Mouse (Mus musculus) ovary, postnatal 10 days (tissue): ENCODE measurements around the gene Lrrtm4.

Experiments
- DNase-seq: peaks from one replicate; pipeline ENCODE4 v3.0.0; 2022; ENCODE audit warnings: low spot score

The Lrrtm4 gene

DNA sequence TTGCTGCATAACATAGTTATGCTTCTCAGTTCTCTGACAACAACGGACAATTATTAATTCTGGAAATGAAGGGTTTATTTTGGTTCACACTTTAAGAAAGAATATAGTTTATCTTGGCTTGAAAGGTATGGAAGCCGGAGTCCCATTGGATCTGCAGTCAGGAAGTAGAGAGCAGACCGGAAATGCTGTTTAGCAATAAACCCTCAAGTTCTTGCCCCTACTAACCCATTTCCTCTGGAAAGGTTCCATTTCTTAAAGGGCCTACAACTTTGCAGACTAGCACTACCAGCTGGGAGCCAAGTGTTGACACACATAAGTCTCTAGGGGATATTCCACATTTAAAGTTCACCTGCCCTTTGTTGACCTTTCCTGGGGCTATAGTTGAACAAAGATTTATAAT lies 309.7 kb downstream of the Lrrtm4 start:
- DNase-seq, result no peak

DNA sequence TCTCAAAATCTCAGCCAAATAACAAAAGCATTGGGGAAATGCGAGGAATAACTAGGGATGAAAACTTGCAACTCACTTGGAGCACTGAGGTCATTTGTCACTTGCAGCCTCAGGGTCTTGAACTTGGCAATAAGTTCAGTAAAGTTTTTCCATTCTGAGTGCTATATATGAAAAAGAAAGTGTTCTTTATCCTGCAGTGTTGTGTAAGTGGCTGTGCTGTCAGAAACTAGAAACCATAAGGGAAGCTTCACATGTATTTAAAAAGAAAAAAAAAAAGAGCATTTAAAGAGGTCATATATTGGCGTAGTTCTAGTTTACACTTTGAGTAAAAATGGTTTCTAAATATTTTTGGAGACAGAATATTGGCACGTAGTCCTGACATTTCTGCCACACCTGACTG lies 313.1 kb downstream of the Lrrtm4 start:
- DNase-seq, result no peak

DNA sequence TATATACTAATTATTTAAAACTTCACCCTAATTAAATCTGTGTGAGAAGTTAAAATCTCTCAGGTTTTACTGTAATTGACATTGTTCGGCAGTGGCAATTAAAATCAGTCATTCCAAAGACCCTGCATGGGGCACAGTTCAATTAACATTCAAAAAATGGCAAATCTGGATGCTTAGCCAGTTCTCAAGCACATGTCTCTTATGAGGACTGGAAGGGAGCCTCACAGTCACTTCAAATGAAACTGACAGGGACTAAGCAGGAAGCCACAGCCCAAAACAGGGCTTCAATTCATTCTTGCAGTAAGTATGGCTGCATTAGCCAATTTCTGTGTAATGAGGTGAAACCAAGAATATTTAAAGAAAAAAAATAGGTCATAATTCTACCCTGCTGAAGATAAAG lies 333.6 kb downstream of the Lrrtm4 start:
- DNase-seq, result no peak

DNA sequence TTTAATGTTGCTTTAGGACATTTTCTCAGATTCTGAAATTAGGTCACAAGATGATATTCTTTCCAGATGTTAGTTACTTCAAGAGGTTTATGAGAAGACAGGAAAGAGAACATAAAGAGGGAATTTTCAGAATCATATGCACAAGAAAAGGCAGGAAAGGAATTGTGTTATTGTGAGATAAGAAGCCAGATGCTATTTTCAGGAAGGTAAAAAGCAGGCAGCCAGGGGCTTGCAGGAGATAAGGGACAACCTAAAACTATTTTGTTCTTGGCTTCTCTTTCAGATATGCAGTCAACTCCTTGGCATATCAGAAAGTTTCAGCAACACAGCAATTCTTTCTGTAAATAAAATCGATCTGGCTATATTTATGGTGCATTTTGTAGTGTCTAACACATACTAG lies 338.4 kb downstream of the Lrrtm4 start:
- DNase-seq, result no peak

DNA sequence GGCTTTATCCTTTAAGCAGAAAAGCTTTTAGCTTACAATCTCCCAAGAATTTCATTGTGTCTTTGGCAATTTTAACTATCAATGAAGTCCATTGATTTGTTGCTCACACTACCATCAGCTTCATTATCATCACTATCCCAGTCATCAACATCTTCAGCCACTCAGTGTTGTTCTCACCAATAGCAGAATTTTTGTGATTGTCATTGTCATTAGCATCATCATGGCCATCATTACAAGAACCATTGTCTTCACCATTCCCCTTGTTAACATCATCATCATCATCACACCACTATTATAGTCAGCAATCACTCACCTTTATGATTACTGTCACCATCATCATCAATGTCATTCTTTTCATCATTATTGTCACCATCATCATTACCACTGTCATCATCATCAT lies 344.9 kb downstream of the Lrrtm4 start:
- no peak for DNase-seq

DNA sequence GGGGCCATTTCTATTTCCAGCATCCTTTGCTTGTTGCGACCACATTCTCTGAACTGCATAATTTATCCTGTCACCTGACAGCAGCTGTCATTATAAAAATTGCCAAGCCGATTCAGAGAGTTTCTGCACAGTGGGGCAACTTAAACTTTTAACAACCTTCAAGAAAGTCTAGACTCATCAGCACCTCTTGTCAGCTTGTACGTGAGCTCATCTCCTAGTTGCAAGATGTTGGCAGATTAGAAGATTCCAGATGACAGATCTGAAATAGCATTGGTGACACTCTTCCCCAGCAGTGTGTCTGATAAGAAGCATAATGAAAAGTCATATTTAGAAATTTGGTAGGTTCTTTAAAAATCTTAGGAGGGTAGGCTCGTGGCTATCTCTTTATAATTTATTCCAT lies 347.9 kb downstream of the Lrrtm4 start:
- no peak for DNase-seq

DNA sequence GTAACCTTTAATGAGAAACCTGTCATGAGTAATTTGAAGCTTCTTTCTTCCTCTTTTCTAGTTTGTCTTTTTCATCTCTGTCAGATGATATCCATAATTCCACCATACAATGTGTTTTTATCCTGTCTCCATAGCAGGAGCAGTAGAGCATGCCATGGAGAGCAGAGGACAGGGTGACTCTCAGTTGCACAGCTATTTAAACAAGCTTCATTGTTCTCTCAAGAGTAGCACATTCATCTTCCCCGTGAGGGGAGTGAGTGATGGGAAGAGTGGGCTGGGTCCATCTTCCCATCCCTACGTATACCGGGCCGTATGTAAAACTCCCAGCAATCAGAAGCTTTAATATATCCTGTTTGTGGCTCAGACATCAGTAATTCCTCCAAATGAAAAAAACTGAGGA lies 370.9 kb downstream of the Lrrtm4 start:
- DNase-seq, result no peak

DNA sequence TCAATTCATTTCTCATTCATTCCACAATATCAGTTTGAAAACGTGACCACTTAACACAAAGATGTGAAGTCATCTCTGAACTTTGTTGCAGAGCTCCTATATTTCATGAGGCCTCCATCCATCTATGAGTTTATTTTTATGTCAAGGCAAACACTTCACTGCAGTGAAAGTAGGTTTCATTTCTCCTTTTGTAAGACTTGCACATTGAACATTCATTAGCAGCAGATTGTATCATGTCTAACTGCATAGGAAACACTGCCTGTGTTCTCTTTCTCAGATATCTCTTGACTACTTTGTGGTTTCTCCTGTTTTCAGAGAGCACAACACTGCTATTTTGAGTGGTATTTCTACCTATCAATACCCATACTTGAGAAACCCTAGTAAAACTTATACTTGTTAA lies 388.1 kb downstream of the Lrrtm4 start:
- DNase-seq, result no peak

DNA sequence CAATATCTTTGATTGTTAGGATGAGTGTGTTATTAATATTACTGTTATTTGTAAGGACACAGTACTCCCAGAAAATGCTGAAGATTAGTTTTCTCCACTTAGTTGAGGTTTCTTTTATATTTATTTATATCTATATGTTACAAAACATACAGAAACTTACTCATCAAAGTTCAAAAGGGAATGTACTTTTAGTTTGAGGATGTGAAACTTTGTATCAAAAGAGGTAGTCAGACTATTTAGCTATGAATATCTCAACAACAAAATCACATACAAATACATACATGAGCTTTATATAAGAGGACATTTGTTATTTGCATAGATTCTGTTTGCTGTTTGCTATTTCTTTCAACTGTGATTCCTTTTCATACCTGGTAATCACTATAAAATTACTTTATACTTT lies 421.5 kb downstream of the Lrrtm4 start:
- no peak for DNase-seq

DNA sequence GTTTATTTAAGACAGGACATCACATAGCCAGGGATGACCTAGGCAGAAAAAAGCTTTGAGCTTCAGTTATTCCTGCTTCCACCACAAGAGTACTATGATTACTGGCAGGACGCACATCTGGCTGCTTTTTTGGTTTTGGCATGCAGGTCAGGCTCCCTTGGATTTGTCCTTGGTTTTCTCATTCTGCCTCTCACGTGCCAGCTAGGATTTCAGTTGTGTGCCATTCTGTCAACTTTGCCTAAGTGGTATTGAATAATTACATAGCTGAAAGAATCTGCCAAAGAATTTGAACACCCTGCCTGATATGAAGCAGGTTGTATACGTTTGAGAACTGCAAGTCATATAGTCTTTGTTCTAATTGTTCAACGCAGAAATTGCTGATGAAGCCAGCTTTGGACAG lies 451.9 kb downstream of the Lrrtm4 start:
- DNase-seq, result no peak

DNA sequence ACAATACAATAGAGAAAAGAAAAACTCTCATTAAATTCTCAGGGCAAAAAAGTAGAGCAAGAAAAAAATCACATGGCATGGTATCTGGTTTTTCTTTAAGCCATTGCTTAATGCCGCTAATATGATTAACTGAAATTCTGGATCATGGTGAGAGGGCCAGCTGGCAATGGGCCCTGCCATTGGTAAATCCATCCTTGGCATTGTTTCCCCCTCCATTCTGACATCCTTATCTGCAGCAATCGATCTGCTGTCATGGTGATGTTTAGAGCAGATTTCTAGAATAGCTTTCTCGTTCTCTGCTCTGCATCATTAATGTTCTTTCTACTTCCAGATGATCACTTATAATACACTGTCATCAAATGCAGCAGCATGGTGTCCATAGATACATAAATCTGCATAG lies 457.5 kb downstream of the Lrrtm4 start:
- no peak for DNase-seq

DNA sequence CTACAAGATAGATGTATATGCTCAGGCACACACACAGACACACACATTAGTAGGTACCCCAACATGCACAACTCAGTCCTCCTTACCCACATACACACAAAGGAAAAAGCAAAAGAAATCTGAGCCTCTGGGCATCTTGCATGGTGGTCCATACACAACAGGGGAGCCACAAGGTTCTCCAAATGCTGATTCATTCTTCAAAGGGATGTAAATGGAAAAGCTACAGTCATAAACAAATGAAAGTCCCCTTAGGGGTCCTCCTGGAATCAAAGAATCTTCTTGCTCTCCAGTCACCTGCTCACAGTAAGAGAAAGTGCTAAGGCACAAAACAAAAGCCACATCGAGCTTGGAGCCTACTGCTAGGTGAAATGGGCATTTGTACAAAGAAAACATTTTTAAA lies 526.3 kb downstream of the Lrrtm4 start:
- no peak for DNase-seq

DNA sequence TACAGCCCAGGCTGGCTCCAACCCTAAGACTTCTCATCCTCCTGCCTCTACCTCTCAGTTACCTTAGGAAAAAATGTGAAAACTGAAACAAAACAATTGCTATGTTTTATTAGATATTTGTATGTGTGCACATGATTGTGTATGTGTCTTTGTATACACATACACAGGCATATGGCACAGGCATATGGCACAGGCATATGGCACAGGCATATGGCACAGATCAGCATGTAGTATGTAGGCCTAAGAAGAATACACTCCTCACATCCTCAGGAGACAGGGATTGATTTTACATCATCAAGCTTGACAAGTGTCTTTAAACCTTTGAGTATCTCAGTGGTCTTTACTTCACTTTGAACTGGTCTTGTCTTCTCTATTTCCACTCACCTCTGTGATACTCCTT lies 531.2 kb downstream of the Lrrtm4 start:
- no peak for DNase-seq

DNA sequence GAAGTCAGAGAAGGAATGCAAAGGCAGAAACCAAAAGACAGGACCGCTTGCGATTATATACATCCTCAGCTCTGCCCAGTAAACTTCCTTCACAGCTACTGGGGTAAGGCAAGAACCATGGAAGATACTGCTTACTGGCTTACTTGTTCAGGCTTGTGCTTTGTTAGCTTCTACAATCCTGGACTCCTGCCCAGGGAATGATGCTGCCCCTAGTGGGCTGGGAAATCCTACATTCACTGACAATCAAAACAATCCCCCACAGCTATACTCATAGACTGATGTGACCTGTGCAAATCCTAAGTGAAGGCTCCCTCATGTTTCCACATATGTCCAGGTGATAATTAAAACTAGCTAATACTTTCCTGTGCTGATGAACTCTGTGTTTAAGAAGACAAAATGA lies 534.7 kb downstream of the Lrrtm4 start:
- no peak for DNase-seq

DNA sequence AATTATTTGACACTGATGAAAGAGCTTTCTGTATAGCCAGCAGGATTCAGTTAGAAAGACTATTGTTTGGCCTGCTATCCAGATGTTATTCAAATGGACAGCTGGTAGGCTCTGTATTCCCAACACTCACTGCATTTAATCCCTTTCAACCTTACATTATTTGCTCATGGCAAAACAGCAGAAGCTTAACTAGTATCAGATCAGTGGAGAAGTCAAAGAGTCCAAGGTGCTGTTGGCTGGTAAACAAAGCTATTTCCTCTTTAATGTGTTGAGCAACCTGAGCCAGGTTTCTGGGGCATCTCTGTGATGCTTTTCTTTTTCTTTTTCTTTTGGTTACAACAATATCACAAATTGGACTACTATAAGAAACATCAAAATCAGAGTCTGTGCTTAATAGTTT lies 536.3 kb downstream of the Lrrtm4 start:
- no peak for DNase-seq

DNA sequence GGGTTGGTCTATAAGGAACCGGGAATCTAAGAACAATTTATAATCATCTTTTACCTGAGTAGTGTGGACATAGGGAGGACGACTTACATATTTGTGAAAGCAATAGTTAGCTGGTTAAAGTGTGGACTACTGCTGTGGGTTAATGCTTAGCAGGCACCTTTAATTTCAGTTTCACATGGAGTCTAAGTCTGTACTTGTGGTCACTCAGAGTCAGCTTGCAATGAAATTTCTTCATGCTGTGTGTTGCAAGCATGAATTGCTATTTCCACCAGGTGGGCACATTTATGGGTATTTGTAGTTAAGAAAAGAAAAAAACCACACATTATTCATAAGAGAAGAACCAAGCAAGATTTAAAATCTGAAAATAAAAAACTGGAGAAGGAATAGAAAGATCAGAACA lies 558.5 kb downstream of the Lrrtm4 start:
- DNase-seq, result no peak

DNA sequence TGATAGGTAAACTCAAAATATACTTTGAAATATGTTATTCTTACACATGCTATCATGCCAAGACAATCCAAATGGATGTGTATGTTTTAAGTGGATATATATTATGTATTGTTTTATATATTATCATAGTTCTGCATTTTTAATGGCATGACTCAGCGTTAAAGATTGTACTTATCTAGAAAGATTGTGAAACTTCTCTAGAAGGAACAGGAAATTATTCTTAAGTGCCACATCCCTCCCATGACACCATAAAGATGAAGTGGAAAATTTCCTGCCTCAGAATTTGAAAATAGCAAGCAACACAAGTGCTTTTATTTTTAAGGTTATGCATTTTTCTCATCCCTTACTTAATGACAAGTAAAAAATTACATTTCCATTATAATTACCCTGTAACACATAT lies 563.5 kb downstream of the Lrrtm4 start:
- no peak for DNase-seq

DNA sequence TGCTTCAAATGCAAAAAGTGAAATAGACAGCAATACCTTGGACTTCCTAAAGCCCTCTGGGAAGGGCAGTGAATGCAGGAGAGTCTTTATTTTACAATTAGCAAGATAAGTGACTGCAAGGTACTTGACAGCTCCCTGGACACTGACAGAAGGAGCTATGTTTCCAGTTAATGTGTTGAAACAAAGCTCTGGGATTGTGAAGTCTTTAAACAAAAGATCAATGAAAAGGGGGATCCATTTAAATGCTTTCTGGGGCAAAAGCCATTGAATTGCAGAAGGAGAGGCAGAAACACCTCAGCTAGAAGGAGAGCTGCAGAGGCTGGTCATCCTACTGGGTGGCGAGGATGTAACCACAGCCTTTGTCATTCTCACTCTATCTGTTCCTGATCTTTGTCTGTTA lies 571.1 kb downstream of the Lrrtm4 start:
- DNase-seq, result no peak

DNA sequence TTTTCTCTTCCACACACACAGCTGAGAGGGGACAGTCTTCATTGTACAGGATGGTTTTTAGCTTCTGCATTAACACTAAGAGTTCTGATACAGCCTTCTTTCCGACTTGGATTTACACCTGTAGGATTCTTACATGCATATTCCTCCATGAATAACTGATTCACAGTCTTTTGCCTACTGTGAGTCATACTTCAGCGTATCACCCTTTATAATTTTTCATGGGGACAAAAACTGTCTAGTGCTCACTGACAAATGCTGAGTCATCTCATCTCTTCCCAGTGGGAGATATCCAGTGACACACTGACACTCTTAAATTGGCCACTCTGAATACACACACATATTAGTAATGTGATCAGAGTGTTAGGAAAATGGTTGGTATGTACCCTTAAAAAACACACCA lies 600.8 kb downstream of the Lrrtm4 start:
- no peak for DNase-seq

DNA sequence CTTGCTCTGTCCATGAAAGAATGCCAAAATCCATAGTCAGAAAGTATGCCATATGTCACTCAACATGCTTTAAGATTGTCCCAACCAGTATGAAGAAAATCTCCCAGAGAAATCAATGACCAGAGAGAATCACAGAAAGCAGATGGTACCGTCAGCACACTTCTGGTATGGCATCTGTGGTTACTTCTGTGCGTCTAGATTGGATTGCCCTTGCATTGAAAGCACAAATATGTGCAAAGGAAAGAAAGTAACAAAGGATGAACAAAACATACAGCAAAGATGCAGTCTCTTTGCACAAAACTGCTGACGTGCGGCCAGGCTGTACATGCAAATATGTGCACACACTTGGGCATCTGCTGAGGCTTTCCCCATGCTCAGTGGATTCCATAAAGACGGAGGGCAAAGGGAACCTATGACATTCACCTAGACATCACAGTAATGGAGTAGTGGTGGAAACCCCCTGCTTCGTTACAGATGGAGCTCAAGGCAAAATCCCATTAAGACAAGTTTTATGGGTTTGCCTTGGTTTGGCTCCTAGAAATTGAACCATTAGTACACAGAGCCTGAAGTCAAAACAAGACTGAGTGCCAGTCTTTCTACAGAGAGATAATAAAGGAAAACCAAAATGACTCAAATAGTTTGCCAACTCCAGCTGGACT lies 604.1 kb downstream of the Lrrtm4 start:
- no peak for DNase-seq

DNA sequence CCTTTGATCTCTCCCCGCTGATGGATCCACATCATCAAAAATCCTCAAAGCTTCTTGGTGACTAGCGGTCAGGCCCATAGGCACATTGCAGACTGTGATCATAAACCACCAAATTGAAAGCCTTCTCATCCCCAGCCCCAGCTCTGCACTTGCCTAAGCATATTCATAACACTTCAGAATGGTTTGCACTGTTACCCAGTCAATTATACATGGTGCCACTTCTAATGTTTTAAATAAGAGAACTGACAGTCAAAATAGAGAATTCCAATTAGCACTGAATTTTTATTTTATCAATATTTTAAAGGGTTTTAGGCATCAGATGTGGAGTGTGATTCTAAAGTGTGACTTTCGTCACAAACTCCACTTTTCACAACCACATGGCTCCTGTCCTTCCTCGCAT lies 606.8 kb downstream of the Lrrtm4 start:
- no peak for DNase-seq

DNA sequence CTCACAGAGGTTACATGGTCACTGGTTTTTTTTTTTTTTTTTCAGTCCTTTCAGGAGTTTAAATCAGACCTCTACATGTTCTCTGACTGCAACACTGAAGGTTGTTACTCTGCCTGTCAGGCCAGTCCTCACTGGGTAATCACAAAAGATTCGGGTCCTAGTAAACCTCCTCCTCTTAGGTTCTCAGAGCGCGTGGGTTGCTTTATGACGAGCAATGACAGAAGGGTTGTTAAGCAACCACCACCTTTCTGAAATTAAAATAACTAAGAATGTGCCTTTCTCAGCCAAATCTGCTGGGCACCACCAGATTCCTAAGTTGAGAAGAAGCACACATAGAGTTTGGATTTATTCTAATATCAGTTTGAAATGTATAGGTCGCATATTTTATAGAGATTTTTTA lies 644.1 kb downstream of the Lrrtm4 start:
- no peak for DNase-seq

DNA sequence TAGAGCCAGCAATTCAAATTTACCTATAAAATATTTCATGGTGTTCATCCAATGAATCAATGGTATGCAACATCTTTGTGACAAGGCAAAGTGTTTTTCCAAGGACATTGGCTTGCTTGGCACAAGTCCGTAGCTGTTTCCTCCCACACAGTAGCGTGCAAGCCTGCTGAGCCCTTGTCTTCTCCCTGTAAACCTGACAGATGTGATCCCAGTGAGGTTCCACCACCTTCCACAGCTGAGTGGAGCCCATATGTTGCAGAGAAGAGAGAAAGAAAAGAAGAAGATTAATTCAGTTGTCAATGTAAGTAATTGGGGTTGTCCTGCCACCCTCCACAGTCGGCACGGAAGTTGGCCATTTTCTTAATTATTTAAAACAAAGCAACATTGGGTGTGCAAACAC lies 645.4 kb downstream of the Lrrtm4 start:
- DNase-seq, result no peak

DNA sequence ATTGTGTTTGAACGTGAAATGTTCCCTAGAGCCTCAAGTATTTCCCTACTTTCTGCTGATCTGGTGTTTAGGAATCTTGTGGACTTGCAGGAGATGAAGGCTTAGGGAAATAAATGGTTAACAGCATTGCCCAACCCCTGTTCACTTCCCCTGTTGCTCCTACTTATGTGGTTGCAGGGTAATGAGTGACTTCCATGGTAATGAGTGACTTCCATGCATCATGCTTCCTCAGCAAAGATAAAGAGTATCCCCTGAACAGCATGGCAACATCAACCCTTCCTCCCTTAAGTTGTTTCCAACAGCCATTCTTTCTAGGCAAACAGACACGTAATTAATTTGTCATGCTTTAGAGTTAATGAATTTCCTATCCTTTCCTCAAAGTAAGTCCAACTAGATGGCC lies 685.5 kb downstream of the Lrrtm4 start:
- no peak for DNase-seq

DNA sequence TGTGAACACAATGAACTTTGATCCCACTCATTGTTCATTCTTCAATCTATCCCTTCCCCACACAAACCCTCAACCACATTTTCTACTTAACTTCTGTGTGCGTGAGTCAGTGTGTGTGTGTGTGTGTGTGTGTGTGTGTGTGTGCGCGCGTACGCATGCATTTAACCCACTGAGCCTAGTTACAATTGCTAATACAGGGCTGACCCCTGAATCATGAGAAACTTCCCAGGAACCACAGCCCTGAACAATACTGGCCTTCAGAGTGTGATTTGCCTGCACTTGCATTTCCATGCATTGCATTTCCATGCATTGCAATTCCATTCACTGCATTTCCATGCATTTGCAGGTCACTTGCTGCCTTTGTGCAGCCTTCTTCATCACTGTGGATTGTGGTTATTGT lies 701.8 kb downstream of the Lrrtm4 start:
- DNase-seq, result no peak
